Mouse (Mus musculus): ENCODE measurements at regions not wholly inside any gene's neighbourhood (a gene's known extent, or its start where the extent isn't known, plus 50 kb on each side); places are given as distances from the start of the nearest gene placed in this dataset.

DNA sequence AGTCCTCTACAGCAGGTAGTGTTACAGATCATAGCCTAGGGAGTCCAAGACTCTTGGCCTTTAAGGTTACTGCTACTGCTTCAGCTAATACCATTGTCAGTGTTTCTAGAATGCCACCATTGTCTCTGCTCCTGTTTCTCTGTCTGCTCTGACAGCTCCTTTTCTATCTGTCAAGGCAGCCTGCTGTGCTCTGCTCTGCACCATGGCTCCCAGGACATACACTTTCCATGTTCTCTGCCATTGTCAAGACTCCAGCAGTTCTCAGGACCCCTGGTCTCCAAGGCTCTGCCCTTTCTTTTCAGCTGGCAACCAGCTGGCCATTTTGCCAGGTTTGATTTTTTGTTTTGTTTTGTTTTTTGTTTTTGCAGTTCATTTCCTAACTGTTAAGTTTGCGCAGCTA, 208.7 kb downstream of the Otol1 start:
- DNase-seq, result no peak

DNA sequence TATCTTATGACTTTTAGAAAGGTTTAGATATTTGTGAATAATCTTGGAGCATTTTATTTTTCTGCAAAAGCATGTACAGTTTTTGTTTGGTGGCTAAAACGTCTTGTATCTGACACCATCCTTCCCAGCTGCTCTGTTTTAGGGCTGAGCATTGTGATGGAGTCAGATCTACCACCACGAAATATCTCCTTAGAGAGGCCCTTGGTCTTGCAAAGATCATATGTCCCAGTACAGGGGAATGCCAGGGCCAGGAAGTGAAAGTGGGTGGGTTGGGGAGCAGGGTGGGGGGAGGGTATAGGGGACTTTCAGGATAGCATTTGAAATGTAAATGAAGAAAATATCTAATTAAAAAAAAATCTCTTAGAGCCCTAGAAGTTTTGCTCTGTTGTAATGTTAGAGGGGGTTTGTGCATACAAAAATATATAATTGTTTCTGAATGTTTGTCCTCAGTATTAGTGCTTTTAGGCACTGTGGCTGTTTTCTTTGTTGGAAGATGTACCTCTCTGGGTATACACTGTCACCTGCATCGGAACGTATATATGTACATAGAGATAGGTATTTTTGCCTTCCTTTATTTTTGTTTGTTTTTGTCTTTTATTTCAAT, 211.4 kb downstream of the Otol1 start:
- no peak for DNase-seq

DNA sequence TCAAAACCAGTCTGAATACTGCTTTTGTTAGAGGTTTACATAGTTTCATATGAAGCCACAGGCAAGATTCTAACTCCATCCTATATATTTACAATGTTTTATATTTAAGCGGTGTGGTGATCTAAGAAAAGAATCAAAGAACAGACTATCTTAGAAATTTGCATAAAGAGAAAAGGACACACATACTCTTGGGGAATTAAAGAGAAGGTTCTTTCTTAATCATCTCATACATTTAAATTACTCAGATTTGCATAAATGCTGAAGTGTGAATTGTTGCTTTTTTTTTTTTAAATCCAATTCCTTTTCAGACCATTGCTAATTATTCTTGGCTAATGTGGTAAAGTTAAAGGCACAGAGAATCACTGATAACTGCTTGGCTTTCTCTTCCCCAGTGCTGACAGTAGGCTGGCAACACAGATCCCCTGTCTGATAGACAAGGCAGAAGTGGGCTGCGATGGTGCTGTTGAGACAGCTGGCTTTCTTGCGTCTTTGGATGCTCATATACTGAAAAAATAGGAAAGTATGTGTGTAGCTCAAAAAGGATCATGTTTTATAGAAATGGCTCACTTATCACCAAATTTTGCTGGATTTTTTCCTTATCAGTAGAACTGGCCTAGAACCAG, 216.1 kb downstream of the Otol1 start:
- no peak for DNase-seq

DNA sequence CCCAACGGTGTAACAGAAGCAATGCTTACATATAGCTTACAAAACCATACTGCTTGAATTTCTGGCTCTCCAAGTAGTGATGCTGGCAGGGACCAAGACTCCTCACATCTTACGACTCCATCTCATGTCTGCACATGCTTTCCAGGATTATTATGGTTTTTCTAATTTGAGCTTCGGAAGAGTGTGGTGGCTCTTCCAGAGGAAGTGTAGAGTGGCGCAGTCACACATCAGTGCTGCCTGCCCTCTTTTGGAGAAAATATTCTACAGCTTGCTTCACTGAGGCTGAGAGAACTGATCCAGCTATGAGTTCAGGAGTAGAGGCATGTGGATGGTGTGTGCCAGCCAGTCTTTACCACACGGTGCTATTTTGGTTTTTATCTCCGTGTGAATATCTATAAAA, 217.4 kb downstream of the Otol1 start:
- DNase-seq, result no peak

DNA sequence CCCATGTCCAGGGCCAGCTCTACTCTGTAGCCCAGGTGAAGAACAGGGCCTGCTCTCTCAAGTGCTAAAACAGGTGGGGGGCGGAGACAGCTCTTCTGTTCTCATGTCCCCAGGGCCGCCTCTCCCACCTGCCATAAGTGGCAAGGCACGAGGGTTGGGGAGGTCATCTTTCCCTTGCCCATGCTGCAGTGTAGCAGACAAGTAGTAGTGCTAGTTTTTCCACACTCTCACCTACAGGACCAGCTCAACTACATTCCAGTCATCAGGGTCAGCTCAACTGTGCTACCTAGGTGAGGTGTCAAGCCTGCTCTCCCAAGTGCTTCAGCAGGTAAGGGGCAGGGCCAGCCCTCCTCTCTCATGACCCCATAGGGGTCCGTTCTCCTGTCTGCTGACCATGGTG, 219.8 kb downstream of the Otol1 start:
- DNase-seq, result no peak

DNA sequence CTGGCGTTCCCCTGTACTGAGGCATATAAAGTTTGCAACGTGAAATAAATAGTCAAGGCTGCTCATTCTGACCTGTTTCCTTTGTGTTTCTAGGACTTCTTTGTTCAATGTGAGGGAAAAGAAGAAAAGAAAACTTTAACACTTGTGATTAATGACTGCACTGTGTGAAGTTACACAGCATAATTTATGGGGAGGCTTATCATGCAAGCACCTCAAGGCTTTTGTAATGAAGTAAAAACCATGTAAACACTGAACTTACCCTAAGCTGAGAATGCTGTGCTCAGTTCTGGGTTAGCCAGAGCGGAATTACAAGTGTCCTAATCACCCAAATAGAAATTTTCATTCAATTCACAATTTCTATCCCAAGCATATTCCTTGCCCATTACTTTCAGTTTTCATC, 241.2 kb downstream of the Otol1 start:
- DNase-seq, result no peak

DNA sequence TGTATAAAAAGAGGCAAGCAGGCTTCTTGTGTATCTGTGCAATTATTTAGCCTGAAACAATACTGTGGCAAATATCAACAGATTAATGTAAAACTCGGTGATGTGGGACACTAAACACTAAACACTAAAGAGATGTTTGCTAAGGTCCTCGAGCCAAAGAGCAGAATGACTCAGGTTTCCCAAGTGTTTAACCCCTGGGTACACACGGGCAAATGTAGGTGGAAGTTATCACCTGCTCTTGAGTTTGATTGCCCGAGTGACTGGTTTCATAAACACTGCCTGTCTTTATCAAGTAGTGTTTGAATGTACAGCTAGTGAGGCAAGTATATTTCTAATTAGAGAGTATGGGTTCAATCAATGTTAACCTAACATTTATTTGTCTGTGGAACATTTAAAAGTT, 242.5 kb downstream of the Otol1 start:
- DNase-seq, result no peak

DNA sequence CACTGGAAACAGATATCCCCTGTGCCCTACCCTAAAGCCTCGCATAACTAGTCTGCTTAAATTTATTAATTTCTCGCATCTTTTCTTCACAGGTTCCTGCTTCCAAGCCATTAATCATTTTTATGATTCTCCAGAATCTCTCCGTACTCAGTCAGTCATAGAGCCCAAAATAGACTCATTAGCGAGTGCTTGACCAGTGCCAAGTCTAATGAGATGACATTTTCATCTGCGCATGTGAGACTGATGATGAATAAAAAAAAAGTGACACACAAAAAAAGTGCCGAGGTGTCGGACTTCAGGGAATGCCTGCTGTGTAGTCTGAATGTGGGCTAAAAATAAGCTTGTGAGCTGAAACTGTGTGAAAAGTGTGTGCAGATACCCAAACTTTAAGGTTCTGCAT, 243.3 kb downstream of the Otol1 start:
- DNase-seq, result no peak

DNA sequence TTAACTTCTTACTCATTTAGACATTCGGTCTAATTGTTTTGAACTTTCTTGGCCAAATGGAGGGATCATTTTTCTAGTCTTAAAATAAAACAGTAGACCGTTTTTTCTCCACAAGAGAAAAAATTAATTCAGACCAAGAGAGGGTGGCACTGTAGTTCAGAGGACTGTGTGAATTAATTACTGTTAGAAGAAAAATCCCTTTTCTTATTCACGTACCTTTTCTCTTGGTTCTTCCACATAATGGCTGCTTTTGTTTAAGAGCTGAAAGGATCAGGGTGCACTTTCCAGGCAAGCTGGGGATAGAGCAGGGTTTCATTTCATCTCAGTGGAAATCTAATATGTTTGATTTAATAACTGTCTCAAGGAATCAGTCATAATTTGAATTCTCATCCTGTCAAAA, 255.9 kb downstream of the Otol1 start:
- DNase-seq, result no peak

DNA sequence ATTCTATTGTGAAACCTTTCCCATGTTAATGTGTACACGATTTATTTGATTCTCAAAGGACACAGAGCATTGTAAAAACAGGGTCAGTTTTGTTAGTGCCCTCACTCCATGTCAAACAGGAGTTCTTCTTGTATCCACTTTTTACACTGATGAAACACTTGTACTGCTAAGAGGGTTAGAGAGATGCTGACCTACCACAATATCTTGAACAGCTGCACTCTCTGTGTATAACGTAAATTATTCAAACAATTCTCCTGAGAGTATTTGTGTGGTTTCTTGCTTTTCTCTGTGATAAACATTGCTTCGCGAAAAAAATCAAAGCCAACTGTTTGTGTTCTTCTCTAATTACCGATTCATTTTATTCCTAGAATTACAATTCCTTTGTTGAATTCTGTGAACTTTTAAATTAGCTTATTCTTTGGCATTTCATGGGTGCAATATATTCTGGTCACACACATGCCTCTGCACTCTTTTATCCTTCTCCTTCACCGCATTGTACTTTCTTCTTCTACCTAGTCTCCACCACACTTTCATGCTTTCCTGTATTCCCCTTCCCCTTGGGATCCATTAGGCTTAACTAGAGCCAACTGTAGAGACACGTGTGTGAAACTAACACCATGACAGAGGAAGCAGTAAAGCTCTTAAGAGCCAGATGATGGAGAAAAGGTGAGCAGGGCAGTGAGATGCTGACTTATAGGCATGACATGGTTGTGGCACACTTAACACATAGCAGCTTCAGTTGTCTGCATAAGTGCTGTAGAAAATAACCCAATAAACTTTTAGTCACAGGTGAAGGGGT, 281.4 kb downstream of the Otol1 start:
- no peak for DNase-seq

DNA sequence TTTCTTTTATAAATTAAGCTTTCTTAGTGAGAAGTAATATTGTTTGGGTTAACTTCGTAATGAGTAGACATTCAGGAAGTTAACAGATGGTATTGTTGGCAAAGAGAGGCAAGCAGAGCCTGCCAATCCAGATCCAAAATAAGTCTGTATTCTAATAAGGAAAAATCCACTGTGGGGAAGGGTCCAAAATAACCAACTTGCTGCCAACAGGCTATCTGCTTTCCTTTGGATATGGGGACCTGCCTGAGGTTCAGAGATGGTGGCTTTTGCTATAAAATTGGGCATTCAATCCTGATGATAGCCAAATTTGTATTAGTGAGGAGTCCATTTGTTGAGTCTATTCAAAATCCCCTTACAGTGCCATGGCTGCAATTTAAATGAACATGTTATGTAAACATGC, 300.1 kb downstream of the Otol1 start:
- DNase-seq, result no peak

DNA sequence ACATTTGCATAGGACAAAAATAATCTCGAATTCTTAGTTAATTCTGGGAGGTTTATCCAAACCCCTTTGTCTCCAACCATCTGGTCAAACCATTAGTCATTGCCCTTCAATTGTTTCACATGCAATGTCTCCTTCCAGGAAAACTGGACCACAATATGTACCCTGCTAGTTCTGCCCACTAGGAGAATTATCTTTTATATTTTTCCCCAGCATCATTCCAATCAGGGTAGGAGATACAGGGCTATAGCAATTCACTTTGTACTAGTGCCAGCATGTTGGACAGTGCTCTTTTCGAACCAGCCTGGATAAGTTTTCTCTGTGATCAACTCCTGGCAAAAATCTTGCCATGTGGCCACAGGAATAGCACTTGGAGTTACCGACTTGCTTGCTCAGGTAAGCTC, 300.6 kb downstream of the Otol1 start:
- DNase-seq, result no peak

DNA sequence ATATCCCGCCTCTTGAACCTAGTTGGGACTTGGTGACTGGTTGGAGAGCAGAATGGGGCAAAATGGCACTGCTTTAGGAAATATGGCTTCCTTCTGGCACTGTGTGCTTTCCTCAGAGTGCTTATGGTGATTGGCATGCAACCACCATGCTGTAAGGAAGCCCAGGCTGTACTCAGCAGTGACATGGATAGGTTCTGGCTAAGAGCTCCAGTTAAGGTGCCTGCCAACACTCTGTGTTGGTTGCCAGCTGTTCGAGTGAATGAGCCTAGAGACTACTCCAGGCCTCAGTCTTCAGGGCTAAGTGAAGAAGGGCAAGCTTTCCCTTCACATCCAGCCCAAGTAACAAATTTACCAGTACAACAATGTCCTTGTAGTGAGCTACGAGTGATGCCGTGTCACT, 301.9 kb downstream of the Otol1 start:
- DNase-seq, result peak; percentile 24

DNA sequence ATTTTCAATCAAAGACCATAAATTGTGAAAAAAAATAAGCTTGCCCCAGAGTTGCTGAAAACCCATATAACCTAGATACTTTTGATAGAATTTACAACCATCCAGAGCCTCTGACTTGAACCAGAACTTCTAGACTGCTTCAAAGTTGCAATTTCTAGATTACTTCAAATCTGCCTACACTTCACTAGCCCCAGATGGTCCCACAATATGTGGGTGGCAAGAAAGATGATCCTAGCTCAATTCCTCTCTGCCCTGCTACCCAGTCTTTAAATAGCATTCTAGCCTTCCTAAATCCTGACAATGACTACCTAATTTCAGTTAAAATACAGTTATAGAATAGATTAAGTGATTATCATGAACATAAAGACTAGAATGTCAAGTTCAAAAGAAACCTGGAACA, 303.6 kb downstream of the Otol1 start:
- no peak for DNase-seq

DNA sequence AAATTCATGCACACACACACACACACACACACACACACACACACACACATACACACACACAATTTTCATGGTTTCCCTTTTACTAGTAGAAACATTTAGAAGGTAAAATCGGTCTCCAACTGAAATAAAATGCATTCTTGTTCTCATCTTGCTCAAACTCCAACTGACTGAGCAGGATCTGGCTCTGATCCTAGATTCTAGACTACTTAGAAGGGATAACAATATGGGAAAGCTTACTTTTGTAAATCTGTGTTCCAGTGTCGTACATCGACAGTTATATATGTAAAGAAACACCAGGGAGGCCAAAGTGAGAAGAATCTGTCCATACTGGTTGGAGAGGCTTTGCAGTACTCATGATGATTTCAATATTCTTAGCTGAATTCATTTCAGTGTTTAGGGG, 304.6 kb downstream of the Otol1 start:
- no peak for DNase-seq

DNA sequence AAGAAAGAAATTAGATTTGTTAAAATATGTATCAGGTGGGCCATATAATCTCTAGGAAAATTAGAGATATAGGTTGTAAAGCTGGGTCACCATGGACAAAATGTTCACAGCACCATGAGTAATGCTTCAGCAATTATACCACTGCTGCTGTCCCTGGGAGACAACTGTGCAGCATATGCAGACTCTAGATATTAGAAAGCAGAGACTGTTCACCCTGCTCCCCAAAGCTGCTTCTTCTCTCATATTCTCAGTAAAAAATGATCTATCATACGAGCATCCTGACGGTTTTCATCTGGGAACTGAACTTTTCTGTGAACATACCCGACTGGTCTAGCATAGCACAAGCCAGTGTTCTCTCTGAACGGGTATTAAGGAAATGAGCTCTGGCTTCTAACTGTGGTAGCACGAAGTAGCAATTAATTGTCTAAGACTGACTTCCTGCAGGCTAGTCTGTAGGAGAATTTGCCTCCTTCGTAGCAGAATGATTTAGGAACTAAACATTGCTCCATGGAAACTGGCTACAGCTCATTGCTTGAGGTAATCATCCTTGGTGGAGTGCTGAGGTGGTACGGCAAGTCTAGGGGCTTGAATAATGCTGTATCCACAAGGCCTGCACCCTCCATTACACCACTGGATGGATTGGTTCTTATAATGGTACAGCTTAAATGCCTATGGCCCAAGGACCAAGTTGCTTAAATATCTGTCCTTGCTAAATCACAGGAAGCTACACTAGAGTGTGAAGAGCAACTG, 305.9 kb downstream of the Otol1 start:
- DNase-seq, result no peak

DNA sequence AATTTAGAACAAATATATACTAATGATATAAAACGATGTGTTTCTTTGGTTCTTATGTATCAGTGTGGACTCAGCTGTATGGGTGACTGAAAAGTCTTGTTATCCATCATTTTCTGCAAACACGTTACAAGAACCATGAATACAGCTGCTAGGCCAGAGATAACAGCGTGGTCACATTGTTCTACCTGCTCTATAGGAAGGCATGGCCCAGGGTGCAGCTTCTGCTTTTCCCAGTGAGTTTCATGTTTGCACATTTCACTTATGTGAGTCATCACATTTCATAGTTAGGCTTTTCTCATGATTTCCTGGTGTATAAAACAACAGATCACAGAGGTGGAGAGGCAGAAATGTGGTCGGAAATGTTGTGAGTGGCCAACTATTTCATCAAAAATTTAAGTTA, 306.8 kb downstream of the Otol1 start:
- no peak for DNase-seq

DNA sequence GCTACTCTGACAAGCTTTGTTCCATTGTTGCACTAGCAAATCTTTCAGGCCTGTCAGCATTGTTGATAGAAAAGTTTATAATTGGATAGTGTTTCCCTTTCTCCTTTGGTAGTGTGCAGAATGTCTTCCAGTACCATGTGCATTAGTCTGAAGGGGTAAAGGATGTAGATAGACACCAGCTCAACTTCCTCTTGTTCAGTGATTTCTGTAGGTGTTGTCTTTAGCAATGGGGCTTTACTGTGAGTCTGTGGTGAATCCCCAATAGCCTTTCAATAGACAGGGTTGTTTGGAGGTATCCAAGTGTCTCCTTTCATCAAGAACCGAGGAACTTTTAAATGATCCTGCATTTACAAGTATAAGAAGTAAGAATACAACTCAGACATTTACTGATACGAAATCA, 311.0 kb downstream of the Otol1 start:
- no peak for DNase-seq

DNA sequence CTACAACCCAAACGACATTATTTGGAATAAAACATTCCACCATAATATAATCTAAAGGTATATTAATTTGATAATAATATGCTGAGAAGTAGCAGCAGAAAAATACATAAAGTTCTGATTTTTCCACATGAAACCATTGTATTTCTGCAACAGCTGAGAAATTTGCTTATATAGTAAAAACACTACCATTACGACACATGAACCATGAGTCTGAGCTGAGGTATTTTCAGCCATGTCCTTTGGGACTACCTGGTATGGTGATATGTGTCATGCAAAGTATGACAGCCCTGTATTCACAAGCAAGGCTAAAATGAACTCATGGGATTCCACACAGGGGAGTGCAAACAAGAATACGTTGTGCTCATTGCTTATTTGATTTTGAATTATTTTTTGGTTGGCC, 311.7 kb downstream of the Otol1 start:
- no peak for DNase-seq

DNA sequence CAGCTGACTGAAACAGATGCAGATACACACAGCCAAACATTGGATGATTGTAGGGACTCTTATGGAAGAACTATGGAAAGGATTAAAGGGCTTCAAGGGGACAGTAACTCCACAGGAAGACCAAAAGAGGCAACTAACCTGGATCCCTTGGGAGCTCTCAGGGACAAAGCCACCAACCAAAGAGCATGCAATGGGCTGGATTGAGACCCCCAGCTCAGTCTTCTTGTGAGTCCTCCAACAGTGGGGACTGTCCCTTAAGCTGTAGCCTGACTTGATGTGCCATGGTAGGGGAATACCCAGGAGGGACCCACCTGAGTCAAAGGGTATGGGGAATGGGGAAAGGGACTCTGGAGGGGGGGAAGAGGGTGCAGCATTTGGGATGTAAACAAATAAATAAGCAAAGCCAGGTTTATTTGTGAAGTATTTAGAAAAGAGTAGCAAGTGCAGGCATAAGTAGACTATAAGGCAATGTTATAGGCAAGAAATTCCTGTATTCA, 313.8 kb downstream of the Otol1 start:
- DNase-seq, result no peak

DNA sequence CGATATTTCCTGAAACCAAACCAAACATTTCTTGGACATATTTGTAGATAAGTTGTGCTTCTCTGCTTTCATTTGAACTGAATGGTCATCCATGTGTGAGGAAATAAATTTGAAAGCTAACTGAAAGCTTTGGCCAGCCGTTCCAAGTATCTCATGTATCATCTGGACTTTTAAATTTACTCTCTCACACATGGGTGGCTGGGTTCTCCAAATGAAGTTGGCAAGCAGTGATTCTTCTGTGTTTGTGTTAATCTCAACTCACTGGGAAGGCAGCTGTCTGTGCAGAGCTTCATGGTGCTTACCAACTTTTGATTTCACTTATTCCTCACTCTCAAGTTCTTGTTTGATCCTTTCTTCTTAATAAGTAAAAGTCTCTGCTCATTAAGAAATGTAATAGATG, 317.3 kb downstream of the Otol1 start:
- DNase-seq, result no peak
